Mouse (Mus musculus) erythroblast, adult 5-6 weeks (primary cell): ENCODE measurements around the gene Marveld2. TPM values are rescaled to one million over a fixed set of nuclear protein-coding genes. Genes with fewer than 3 reads are reported as not detected.

Source experiments
- ATAC-seq: replicated peaks from 2 replicates; pipeline ENCODE4 v1.8.0; 2016; ENCODE audit warnings: moderate number of reproducible peaks, mild to moderate bottlenecking, moderate TSS enrichment, inconsistent platforms; ENCODE audit not compliant: poor library complexity, low FRiP score, severe bottlenecking
- total RNA-seq, 2 experiments: library from RNA; stranded (forward) in 1 of 2; stranded (reverse) in 1 of 2; fragments of 150-400 nt in 1 of 2; fragments of 200-764, 138-1000 nt in 1 of 2; gene quantifications; 2 replicates each; pipeline versions ENCODE4 v1.2.3 to v1.2.4; 2015 to 2017; ENCODE audit warnings: low replicate concordance in 2 of 2

Gene Marveld2
- total RNA-seq, 2 experiments from 2014 or later: 0.26 TPM; not detected in 1

DNA sequence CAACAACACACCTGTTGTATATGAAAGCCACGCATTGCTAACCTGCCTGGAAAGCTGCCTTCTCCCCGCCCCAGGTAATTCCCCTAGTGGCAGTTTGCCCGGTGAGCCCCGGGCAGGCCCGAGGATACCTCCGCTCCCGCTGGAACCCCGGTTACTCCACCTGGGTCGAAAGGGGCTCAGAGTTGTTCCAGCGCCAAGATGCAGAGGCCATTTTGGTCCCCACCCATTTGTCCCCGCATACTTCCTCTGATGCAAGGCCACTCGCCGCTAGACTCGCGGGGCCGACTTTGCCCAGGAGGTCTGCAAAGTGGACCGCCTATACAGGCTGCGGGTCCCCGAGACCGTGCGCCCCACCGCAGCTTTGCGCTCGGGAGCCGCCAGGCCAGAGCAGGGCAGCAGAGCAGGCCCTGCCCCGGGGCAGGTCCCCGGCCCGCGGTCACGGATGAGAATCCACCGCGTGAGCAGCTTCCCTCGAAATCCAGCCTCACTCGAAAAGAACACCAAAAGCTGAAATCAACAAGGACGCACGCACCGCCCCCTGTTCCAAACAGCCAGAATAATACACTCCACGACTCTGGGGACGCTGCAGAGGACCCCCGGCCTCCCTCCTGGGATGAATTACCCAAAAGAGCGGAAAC is 65.3 kb downstream of the Marveld2 start:
- ATAC-seq: no peak

DNA sequence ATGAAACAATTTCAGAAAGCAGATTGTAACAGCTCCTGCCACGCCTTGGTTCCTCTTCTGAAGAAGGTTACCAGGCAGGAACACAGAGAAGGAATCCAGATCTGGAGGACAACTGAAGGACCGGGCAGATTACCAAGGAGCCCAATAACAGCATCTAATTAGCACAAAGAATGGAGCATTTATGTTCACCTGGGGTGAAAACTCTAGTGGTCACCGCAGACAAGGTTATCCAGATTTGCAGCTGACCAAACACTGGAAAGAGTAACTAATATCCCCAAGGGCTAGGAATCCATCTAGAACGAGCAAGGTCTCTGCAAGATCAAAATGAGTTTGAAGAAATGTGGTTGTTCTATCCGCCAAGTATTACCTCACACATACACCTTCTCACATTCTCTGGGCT is 69.5 kb downstream of the Marveld2 start:
- no peak for ATAC-seq

Other genes starting within 250 kb of the Marveld2 start
- gene Naip1, start 164.1 kb downstream of the Marveld2 start, total RNA-seq (2015; ENCODE audit: low replicate concordance): not detected in 2 replicates
- 0.14 and 0.51 TPM in 2 replicates for gene Naip1, start 164.1 kb downstream of the Marveld2 start, total RNA-seq (2017; ENCODE audit: low replicate concordance)
- gene Gtf2h2, start 124.4 kb downstream of the Marveld2 start, total RNA-seq (2015; ENCODE audit: low replicate concordance): 10.0 and 12.9 TPM in 2 replicates
- 28.4 and 47.4 TPM in 2 replicates for gene Gtf2h2, start 124.4 kb downstream of the Marveld2 start, total RNA-seq (2017; ENCODE audit: low replicate concordance)
- gene Ocln, start 64.3 kb downstream of the Marveld2 start, total RNA-seq (2015; ENCODE audit: low replicate concordance): not detected in 2 replicates
- gene Ocln, start 64.3 kb downstream of the Marveld2 start, total RNA-seq (2017; ENCODE audit: low replicate concordance): 1.4 TPM in 1 of 2 replicates, not detected in the other
- gene Ak6, start 34.0 kb upstream of the Marveld2 start, total RNA-seq (2015; ENCODE audit: low replicate concordance): 84.9 and 114 TPM in 2 replicates
- gene Ak6, start 34.0 kb upstream of the Marveld2 start, total RNA-seq (2017; ENCODE audit: low replicate concordance): 38.1 and 53.0 TPM in 2 replicates
- 10.7 and 19.2 TPM in 2 replicates for gene Rad17, start 34.1 kb upstream of the Marveld2 start, total RNA-seq (2015; ENCODE audit: low replicate concordance)
- 14.7 and 20.5 TPM in 2 replicates for gene Rad17, start 34.1 kb upstream of the Marveld2 start, total RNA-seq (2017; ENCODE audit: low replicate concordance)
- gene Taf9, start 34.6 kb upstream of the Marveld2 start, total RNA-seq (2015; ENCODE audit: low replicate concordance): 3.3 and 15.0 TPM in 2 replicates
- gene Taf9, start 34.6 kb upstream of the Marveld2 start, total RNA-seq (2017; ENCODE audit: low replicate concordance): 2.2 and 16.3 TPM in 2 replicates
- 8.8 and 13.2 TPM in 2 replicates for gene Ccdc125, start 52.7 kb upstream of the Marveld2 start, total RNA-seq (2015; ENCODE audit: low replicate concordance)
- gene Ccdc125, start 52.7 kb upstream of the Marveld2 start, total RNA-seq (2017; ENCODE audit: low replicate concordance): 17.0 and 18.6 TPM in 2 replicates
- gene Cdk7, start 114.0 kb upstream of the Marveld2 start, total RNA-seq (2015; ENCODE audit: low replicate concordance): 5.0 and 16.1 TPM in 2 replicates
- 12.5 and 13.5 TPM in 2 replicates for gene Cdk7, start 114.0 kb upstream of the Marveld2 start, total RNA-seq (2017; ENCODE audit: low replicate concordance)
- gene Mrps36, start 127.7 kb upstream of the Marveld2 start, total RNA-seq (2015; ENCODE audit: low replicate concordance): 13.0 and 19.8 TPM in 2 replicates
- 13.2 and 22.6 TPM in 2 replicates for gene Mrps36, start 127.7 kb upstream of the Marveld2 start, total RNA-seq (2017; ENCODE audit: low replicate concordance)
- gene Cenph, start 158.9 kb upstream of the Marveld2 start, total RNA-seq (2015; ENCODE audit: low replicate concordance): 29.9 and 45.5 TPM in 2 replicates
- 19.2 and 24.7 TPM in 2 replicates for gene Cenph, start 158.9 kb upstream of the Marveld2 start, total RNA-seq (2017; ENCODE audit: low replicate concordance)
- 64.0 and 69.2 TPM in 2 replicates for gene Ccnb1, start 169.6 kb upstream of the Marveld2 start, total RNA-seq (2015; ENCODE audit: low replicate concordance)
- 97.6 and 133 TPM in 2 replicates for gene Ccnb1, start 169.6 kb upstream of the Marveld2 start, total RNA-seq (2017; ENCODE audit: low replicate concordance)
- gene Slc30a5, start 216.5 kb upstream of the Marveld2 start, total RNA-seq (2015; ENCODE audit: low replicate concordance): 22.8 and 38.6 TPM in 2 replicates
- 16.2 and 17.9 TPM in 2 replicates for gene Slc30a5, start 216.5 kb upstream of the Marveld2 start, total RNA-seq (2017; ENCODE audit: low replicate concordance)